Mouse (Mus musculus) T-helper 17 cell (primary cell): Measurements from ENCODE around the gene Gripap1.
"Not testable (repeated sequence)": the region's sequence is repeated elsewhere in the genome, so short reads cannot be mapped to it uniquely, and the experiment has no call there.

Experiments used
- in situ Hi-C, 2 experiments: fragments of 300-600 bp; cut with MboI, MseI; formaldehyde crosslinking; loops; 1 replicate in 1 of 2; 2 replicates in 1 of 2; pipeline ENCODE4 v1.15.1; 2025; ENCODE audit warnings: high pct_unique_total_duplicates in 2 of 2

The Gripap1 gene

DNA sequence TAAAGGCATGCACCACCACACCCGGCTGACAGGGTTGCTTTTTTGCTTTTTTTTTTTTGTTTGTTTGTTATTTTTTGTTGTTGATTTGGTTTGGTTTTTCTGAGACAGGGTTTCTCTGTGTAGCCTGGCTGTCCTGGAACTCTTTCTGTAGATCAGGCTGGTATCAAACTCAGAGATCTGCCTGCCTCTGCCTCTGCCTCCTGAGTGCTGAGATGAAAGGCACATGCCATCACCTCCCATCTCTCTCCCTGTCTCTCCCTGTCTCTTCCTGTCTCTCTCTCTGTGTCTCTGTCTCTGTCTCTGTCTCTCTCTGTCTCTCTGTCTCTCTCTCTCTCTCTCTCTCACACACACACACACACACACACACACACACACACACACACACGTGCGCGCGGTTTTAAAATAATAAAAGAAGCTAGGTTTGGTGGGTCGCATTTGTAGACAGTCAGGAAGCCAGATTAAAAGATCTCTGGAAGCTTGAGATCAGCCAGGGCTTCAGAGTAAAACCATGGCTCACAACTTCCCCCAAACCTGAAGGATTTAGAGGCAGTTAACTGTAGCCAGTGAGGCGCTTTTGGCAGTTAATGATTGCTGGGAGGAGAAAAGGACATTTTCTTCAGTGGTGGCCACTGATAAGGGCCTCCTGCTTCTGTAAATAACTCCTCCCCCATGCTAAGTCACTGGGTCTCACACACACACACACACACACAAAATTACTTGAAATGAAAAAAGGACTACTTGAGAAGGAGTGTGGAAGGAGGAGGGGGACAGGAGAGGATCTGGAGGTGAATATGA lies 10.9 kb upstream of the Gripap1 start:
- in situ Hi-C loops, result no loop called here

- in situ Hi-C loops, result no loop called here
Measured at GRCm38 (mm10) chrX:7779294-7779693, 10.3 kb upstream of the Gripap1 start.

- in situ Hi-C loops, result no loop called here
Measured at GRCm38 (mm10) chrX:7782603-7783092, 6.9 kb upstream of the Gripap1 start.

DNA sequence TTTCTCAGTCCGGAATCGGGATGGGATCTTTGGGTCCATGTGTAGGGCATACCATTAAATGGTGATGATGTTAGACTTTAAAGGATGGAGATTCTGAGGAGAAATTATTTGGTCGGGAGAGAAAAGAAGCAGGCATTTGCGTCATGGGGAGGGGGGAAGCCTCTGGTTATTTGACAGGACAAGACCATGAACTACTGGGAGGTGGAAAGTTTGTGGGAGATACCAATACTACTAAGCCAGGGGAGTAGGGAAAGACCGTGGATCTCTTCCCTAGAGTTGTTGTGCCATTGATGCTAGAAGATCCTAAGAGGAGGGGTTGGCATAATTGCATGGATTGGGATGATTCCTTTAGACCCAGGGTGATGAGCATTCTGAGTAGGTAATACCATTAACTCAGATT lies 744 bp downstream of the Gripap1 start:
- in situ Hi-C loops, result no loop called here

DNA sequence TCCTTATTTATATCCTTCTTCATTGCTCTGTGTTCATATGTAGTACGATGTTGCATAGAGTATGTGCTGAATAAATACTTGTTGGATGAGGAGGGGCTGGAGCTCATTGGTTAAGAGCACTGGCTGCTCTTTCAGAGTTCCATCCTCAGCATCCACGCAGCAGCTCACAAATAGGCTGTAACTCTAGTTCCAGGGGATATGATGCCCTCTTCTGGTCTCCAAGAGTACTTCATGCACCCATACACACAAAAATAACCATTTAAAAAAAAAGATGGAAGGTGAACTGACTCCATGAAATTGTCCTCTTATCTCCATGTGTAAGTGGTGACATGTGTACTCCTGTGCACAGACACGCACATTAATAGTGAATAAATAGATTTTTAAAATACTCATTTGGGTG lies 3.8 kb downstream of the Gripap1 start:
- in situ Hi-C loops, result no loop called here

GRCm38 (mm10) chrX:7795016-7795415 lies 5.5 kb downstream of the Gripap1 start:
- in situ Hi-C loops, result no loop called here

DNA sequence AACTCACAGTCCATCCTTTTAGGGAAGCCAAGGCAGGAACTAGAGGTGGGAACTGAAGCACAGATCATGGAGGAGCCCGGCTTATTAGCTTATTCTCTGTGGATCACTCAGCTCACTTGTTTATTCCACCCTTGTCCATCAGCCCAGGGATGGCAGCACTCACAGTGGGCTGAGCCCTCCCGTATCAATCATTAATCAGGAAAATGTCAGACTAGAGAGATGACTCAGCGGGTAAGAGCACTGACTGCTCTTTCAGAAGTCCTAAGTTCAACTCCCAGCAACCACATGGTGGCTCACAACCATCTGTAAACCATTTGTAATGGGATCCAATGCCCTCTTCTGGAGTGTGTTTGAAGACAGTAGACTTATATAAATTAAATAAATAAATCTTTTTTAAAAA lies 7.8 kb downstream of the Gripap1 start:
- in situ Hi-C loops, result no loop called here

GRCm38 (mm10) chrX:7802157-7802556 lies 12.6 kb downstream of the Gripap1 start:
- in situ Hi-C loops, result not testable (repeated sequence)

DNA sequence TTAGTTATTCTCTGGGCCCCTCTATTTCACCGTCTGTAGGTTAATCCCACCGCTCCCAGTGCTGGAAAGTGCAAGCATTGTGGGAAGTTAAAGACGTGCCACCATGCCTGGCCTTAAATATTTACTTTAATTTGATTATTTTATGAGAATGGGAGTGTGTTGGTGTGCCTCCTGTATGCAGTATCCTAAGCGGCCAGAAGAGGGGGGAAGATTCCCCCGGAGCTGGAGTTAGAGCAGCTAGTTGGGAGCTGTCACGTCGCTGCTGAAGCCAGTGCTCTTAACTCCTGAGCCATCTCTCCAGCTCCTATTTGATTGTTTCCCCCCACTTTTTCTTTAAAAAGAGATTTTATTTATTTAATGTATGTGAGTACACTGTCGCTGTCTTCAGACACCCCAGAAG lies 25.5 kb downstream of the Gripap1 start:
- in situ Hi-C loops, result not testable (repeated sequence)

GRCm38 (mm10) chrX:7821865-7822779 lies 32.6 kb downstream of the Gripap1 start, which contains the start of gene Kcnd1:
Kcnd1 (plus strand) TSS chrX:7822289.
- in situ Hi-C loops, result no loop called here

- in situ Hi-C loops, result no loop called here
Measured at GRCm38 (mm10) chrX:7837146-7837545, 47.6 kb downstream of the Gripap1 start.

- in situ Hi-C loops, result no loop called here
Measured at GRCm38 (mm10) chrX:7840842-7841162, 51.2 kb downstream of the Gripap1 start.

DNA sequence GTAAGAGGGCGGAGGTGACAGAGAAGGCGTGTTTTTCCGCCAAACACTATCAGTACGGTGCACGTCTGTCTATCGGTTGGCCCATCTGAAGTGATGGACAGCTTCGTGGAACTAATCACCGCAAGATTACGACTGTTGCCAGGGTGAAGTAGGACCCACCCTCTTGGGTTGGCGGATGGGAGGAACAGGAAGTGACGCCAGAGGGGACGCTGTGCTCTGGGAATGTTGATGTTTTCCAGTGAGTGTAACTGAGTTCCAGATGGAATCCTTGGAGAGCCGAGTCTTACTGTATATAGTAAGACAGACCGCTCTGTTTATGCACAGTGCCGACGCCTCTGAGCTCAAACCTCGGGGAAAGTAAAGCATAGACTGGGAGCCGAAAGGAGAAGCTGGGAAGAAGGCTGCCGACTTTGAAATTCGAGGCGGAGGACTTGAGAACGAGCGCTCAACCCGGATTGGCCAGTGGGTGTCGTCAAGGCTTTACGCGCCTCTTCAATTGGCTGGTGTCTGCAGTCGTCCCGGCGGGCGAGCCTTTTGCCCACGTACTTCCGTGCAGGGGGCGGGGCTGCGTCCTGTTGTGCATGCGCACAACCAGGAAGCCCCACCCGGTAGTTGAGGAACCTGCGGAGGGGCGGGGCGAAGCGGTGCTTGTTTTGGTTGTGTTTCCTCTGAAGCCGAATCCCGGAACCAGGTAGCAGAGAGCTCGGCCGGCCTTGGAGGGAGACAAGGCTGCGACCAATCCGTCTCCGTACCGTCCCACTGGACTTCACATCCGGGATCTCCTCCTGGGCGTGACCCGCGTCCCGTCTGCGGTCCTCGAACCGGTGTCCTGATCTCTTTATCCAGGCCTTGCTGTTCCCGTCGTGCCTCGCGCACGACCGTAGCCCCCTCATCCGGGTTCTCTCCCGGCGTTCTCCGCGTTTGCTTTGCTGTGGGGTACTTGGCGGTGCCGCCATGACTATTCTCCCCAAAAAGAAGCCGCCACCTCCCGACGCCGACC lies 51.9 kb downstream of the Gripap1 start, which contains the start of gene Otud5:
Gene Otud5, plus strand, starts transcription at position 202 of the 1,000 bp plus-strand sequence.
- in situ Hi-C loops, result no loop called here

DNA sequence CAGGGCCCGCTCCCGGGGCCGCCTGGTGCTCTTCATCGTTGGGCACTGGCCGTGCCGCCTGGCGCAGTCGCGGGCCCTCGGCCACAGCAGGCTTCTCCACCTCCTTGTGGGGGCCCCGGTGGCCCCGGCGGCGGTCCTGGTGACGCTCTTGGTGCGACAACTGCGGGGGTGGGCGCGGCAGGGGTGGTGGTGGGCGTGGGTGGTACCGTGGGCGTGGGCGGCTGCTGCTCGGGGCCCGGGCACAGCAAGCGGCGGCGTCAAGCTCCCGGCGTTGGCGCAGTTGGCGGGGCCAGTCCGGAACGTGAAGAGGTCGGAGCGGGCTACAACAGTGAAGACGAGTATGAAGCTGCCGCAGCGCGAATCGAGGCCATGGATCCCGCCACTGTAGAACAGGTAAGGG lies 52.8 kb downstream of the Gripap1 start:
- in situ Hi-C loops, result no loop called here

DNA sequence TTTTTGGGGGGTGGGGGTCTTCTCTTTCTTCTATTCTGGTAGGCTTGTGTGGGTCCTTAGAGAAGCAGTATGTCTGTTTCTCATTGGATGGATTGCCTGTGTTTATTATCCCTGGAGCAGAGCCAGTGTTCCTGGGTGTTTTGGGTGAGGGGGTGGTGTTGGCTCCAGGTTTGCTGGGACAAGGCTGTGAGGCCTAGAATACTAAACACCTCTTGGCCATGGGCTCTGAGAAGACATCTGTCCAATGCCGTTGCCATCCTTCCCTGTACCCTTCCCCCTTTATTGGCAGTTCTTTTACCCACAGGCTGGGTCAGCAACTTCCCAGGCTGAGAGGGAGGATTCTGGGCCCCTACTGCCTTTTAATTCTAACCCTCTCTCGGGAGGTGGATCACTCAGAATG lies 58.3 kb downstream of the Gripap1 start:
- in situ Hi-C loops, result no loop called here

DNA sequence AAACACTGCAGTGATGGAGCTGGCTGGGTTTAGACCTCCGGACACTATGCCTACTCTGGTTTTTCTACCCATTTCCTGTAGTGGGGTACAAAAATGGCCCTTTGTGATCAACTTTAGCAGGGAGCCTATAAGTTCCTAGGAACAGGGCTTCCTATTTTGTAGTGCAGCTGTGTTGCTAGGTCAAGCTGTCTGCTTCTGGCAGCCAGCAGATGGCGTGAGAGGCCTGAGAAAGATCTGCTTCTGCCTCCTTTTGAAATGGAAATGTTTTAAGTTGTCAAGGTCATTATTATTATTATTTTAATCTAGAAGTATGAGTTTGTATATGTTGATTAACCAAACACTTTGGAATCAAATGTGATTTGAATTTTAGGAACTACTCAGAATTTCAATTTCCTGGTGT lies 65.0 kb downstream of the Gripap1 start:
- in situ Hi-C loops, result no loop called here

GRCm38 (mm10) chrX:7859191-7859753 lies 69.7 kb downstream of the Gripap1 start:
- in situ Hi-C loops, result no loop called here

DNA sequence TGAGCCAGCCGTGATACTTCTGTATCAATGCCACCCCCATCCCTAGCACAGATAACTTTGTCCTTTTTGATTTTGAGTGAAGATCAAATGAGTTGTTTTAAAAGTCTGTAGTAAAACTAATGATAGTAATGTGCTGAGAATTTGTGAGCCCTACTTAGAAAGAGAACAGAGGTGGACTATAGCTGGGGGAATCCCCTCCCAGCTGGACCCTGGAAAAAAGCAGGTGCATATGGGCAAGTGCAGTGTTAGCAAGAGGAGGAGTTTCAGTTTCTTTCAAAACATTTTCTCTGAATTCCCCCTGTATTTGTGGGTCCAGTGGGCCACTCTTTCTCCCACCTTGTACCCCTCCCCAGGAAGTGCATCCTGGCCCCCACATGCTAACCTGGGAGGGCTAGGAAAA lies 73.6 kb downstream of the Gripap1 start:
- in situ Hi-C loops, result no loop called here

GRCm38 (mm10) chrX:7864551-7864950 lies 75.0 kb downstream of the Gripap1 start:
- in situ Hi-C loops, result no loop called here

DNA sequence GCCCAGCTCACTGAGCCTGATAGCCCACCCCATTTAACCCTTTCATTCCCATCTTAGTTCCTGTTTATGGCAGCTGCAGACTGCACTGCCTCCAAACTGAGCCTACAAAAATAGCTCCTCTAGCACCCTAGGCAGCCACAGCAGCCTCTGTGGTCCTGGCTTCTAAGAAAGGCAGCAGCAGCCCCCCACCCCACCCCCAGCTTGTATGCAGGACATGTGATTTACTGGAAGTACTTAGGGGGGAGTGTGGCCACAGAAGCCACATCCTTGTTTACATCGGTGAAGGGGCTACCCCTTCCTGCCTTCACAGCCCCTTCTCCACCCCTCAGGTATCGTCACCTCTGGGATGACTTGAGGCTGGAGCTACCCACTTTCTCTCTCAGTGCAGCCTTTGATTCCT lies 75.8 kb downstream of the Gripap1 start:
- in situ Hi-C loops, result no loop called here

DNA sequence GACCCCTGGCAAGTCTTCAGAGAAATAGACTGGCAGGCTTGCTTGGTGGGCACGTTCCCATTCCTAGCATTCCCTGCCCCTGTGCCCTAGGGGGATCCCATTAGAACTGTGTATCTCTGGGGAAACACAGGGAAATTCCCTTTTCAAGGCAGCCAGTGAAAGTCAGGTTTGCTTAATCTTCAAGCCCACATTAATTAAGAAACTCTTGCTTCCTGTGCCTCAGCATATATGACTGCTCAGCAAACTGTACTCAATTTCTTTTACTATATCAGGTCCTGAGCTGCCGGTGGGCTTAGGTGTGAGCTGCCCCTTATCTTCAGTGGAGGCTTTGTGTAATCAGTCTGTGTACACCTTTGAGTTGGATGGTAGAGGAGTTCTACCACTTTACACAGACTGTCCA lies 76.2 kb downstream of the Gripap1 start:
- in situ Hi-C loops, result no loop called here
